1 mouse cellular context compared by ENCODE assay signal in the genomic region with DNA sequence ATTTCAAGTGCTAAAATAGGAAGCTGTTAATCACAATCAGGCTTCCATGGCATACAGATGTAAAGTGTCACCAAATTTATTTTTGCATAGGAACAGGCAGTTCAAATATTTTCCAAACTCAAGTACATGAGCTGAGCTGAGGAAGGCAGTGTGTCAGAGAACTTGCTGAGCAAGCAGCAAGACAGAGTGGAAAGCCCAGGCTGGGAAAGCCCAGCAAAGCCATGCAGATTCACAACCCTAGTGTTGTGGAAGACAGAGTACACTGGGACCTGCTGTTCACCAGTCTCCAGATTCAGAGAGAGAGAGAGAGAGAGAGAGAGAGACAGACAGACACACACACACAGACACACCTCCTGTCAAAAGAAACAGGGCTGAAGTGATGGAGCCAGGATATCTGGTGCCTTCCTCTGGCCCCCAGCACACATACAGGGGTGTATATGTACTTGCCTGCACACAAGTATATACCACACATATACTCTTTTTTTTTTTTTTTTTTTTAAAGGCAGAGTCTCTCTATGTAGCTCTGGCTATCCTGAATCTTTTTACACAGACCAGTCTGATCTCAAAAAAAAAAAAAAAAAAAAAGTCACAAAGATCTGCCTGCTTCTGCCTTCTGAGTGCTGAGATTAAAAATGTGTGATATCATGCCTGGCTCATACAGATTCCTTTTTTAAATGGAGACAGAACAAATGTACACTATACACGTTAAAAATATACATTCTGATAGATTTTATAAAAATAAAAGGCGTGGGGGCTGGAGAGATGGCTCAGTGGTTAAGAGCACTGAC.
TF ChIP-seq lines count a peak whose summit lies in the region.

No protein-coding gene starts in this region.

TF ChIP-seq in CH12.LX, 34 proteins besides CTCF, POLR2A, EP300 and RAD21 (continued from another document):
- no peak for TF ChIP-seq GABPA (IDR thresholded peaks at IDR 0.05; ENCODE audit: insufficient replicate concordance, low read depth, low read length)
- no peak for TF ChIP-seq NELFE (IDR thresholded peaks at IDR 0.05; ENCODE audit: low read depth, low read length)
- no peak for TF ChIP-seq KAT2A (IDR thresholded peaks at IDR 0.05; ENCODE audit: insufficient replicate concordance, low read length)
- TF ChIP-seq TBP (conservative IDR thresholded peaks at IDR 0.05; ENCODE audit: low read depth, low read length), result 0 out of 2 replicates have a peak, but pooled peaks have one; percentile 28
- TF ChIP-seq E2F4 (IDR thresholded peaks at IDR 0.05; ENCODE audit: insufficient replicate concordance, low read depth, low read length), result 0 out of 2 replicates have a peak, but pooled peaks have one; percentile 17
- no peak for TF ChIP-seq USF1 (IDR thresholded peaks at IDR 0.05; ENCODE audit: low read depth, low read length)
- TF ChIP-seq ZKSCAN1 (IDR thresholded peaks at IDR 0.05; ENCODE audit: borderline replicate concordance, low read depth, low read length), result no peak
- peak; percentile 39; the same call in 1 of the 2 replicates for TF ChIP-seq BHLHE40 (IDR thresholded peaks at IDR 0.05; ENCODE audit: low read depth, low read length)
- peak; percentile 78 for TF ChIP-seq ETS1 (conservative IDR thresholded peaks at IDR 0.05; ENCODE audit: low read depth, low read length)
- TF ChIP-seq ZMIZ1 (IDR thresholded peaks at IDR 0.05; ENCODE audit: low read depth, low read length), result no peak
- TF ChIP-seq ZNF384 (IDR thresholded peaks at IDR 0.05; ENCODE audit: low read depth, low read length), result peak; percentile 65
- TF ChIP-seq MYC (IDR thresholded peaks at IDR 0.05; ENCODE audit: low read depth, low read length), result no peak
- no peak for TF ChIP-seq HCFC1 (IDR thresholded peaks at IDR 0.05; ENCODE audit: low read depth, low read length)
- TF ChIP-seq PAX5 (IDR thresholded peaks at IDR 0.05; ENCODE audit: low read length), result no peak
- TF ChIP-seq ZC3H11A (IDR thresholded peaks at IDR 0.05; ENCODE audit: low read depth, low read length), result no peak
- peak; percentile 57; the same call in 1 of the 2 replicates for TF ChIP-seq JUND (conservative IDR thresholded peaks at IDR 0.05; ENCODE audit: low read depth, low read length)
- TF ChIP-seq POLR2AphosphoS2 (IDR thresholded peaks at IDR 0.05; ENCODE audit: low read depth, low read length), result no peak
